Mouse (Mus musculus) v-Abl transformed pro-B cells (cell line): ENCODE results near the gene Extl1.
"Not testable (repeated sequence)": the region's sequence is repeated elsewhere in the genome, so short reads cannot be mapped to it uniquely, and the experiment has no call there.

Source experiments
- in situ Hi-C, 2 experiments: fragments of 400-800 bp; cut with MboI; formaldehyde crosslinking; loops; one replicate each; pipeline ENCODE4 v1.15.1; 2025; ENCODE audit not compliant: unreplicated experiment in 2 of 2

The Extl1 gene

DNA sequence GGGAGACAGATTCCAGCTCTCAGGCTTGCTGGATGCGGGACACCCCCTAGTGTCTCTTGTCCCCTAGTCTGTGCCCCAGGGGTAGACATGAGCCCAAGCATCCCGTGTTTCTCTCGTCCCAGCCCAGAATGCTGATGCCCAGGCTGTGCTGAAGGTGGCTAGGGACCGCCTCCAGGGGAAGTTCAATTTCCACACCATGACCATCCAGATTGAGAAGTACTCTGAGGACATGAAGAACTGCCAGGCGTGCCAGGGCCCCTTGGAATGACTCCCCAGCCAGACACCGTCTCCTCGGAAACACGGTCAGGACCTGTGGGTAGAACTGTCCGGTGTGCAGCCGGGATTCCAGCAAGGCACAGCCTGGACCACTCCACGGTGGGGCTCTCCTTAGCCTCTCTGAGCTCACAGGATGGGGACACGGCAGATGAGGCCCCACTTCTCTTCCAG, 31.4 kb downstream of the Extl1 start:
- in situ Hi-C loops, result no loop called here

DNA sequence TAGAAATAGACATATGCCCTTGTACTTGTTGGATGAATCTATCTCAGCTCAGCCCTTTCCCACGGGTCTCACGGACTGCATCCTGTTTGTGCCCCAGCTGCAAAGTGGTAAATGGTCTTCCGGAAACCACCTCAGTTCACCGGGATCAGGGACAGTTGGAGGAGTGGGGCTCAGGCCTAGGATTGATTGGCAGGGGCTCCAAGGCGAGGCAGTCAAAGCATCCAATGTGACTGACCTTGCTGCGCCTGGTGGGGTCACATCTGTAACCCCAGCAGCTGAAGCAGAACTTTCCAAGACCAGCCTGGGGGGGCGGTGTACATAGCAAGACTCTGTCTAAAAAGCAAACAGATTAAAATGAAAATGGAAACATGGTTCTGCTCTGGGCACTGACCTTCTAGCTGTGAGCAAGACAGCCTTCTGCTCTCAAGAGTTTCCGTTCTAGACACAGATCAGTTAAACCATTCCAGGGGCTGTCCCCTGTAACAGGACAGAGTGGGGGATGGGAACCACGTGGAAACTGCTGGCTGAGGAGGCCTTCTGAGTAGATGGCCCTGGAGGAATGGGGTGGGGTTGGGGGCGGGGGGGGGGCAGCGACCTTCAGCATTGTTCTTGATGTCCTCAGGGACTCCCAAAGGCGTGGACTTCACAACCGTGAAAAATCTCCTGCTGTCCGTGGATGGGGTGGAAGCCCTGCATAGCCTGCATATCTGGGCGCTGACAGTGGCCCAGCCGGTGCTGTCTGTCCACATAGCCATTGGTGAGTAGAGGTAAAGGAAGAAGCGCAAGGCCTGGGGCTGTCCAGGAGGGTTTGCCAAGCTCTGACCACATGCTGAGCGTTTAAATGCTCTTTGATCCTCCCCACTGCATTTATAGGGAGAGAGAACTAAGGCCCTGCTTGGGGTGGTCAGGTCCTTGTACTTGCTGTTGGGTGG, 32.1 kb downstream of the Extl1 start:
- in situ Hi-C loops, result no loop called here

DNA sequence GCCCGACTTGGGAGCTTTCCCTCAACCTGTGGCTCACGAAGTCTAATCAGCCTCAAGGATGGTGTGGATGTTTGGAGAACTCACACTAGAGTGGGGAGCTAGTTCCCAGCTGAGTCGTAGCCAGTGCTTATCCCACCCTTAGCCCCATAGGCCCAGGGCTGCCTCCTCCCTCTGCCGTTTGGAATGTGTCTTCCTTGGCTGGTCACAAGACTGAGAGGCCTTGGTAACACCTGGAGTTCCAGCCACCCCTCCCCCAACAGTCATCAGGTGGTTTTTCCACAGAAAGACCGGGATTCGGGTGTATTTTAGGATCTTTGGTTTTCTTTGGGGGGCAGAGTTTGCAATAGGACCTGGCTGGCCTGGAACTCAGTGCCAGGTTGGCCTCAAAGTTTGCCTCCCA, 33.0 kb downstream of the Extl1 start:
- in situ Hi-C loops, result no loop called here

DNA sequence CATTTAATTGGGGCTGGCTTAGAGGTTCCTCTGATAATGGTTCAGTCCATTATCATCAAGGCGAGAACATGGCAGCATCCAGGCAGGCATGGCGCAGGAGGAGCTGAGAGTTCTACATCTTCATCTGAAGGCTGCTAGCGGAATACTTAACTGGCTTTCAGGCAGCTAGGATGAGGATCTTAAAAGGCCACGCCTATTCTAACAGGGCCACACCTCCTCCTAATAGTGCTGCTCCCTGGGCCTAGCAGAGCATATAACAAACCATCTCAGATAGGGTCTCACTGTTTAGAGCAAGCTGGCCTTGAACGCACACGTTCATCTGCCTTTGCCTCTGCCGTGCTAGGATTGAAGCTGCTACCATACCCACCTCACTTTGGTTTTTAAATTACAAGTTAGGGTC, 33.8 kb downstream of the Extl1 start:
- in situ Hi-C loops, result no loop called here

DNA sequence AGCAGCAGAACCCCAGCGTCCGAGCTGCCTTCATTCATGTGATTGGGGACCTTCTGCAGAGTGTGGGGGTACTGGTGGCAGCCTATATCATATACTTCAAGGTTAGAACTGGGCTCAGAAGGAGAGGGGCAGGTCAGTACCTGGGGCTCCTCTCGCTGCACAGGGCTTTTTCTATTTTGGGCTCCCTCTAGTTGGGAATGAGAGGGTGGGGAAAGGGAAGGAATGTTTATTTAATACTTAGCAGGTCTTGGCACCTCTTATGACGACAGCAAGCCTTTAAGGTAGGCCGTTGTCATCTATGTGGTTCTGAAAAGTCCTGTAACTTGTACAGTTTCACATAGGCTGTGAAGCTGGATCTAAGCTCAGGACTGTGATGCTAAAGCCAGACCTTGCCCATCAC, 35.1 kb downstream of the Extl1 start:
- in situ Hi-C loops, result no loop called here

DNA sequence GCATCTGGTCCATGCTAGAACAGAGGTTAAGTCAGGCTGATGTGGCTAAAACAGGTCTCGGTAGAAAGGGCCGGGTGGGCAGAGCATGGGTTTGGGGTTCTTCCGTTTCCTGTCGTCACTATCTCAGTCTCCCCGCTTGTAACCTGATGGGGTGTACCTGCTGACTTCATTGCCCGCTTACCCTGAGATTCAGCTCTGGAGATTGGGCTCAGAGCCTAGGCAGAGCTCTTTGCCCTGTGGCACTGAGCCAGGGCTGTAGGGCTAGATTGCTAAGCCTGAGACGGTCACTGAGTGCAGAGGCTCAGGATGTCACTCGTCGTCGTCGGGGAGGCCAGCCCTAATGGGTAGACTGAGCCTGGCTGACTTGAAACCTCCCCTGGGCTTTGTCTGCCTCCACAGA, 35.6 kb downstream of the Extl1 start:
- in situ Hi-C loops, result no loop called here

DNA sequence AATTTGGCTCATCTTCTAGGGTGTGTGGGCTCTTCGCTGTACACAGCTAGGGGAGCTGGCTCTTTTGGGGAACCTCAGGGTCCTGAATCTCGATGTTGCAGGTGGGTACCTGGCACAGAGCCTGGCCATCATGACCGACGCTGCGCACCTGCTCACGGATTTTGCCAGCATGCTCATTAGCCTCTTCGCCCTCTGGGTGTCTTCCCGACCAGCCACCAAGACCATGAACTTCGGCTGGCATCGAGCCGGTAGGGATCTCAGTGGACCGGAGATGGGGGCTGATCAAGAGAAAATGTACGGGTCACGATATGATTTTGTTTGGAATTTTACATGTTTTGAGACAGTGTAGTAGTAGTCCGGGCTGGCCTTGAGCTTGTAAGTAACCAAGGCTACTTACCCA, 37.8 kb downstream of the Extl1 start:
- in situ Hi-C loops, result no loop called here

DNA sequence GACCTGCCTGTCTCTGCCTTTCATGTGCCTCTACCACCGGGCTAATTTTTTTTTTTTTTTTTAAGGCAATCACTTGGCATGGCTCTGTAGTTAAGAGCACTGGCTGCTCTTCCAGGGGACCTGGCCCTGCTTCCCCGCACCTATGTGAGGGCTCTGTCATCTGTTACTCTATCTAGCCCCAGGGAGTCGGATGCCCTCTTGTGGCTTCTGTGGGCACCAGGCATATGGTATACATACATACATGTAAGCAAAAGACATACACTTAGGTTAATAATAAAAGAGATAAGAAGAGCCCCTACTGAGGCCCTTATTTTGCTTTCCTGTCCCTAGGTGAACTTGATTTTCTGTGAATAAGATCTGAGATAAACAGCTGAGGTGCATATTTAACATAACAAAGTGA, 39.0 kb downstream of the Extl1 start:
- in situ Hi-C loops, result no loop called here

DNA sequence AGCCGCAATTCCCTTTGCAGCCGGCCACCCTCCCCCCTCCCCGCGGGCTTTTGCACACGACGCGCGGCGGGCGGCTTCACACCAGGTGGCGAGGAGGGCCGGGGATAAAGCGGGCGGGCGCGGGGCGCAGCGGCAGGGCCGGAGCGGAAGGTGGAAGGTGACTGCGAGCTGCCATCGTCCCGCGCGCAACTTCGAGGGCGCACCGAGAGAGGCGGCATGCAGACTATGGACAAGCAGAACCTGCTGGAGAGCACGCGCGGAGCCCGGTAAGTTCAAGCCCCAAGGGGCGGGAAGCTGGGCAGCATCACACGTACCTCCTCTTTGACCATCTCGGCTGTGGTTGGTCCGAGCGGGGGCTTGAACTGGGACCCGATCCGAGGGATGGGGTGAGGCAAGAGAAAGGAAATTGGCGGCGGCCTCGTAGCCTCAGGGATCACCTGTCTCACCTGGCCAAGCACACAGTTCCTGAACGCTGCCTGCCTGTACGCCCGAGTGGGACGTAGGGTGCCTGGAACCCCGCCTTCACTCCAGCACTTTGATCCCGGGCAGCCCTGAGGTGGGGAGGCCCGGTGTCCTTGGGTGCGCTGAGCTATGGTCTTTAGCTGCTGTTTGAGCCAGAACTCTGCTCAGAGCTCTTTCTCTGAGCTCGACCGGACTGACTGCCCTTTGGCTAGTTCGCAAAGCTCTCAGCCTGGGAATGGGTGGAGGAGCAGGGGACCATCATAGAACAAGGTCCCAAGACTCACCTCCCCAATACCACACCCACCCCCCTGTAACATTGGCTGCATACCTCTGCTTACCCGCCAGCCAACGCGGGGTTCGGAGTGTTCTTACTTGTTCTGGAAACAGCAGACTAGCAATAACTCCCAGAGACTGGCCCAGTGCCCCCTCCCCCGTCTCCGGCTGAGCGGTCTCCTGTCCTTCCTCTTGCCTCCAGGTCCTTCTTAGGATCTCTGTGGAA, 40.3 kb downstream of the Extl1 start, which contains the start of gene Slc30a2:
TSS of gene Slc30a2 (plus strand) at position 111 of the 961 bp plus-strand sequence.
- in situ Hi-C loops, result no loop called here

DNA sequence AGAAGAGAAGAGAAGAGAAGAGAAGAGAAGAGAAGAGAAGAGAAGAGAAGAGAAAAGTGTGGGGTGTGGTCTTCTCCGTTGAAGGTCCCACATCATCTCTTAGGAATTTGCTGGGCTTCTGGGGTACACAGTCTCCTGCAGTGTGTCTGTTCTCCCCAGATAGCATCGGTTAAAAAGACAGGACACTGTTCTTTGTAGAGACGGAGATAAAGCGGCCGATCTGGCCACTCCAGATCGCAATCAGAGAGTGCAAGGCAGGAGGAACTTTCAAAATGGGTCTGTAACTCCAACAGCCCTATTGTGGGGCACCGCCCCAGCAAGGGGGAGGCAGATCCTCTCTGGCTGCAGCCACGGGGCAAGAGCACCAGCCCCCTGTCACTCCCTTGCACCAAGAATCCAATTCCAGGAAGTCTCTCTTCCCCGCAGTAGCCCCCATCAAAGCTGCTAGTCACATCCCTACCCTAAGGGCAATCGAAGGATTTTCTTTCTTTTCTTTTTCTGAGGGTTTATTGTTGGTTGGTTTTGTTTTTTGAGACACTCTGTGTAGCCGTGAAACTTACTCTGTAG, 41.4 kb downstream of the Extl1 start:
- in situ Hi-C loops, result no loop called here

DNA sequence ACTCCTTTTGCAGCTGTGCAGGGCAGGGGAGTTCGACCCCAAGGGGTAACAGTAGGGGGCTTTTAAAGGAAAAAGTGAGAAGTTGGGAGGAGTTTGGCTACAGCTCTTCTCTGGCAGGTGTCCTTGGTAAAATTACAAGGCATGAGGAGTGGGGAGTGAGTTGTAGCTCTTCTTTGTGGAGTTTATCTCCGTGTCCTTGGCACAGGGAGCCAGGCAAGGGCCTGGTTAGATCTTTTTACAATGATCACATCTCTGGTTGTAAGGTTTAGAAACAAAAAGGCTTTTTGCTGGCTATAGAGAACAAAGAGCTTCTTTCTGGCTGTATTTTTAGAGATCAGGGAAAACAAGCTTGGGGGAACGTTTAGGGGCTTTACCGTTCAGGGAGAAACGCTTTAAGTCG, 42.4 kb downstream of the Extl1 start:
- in situ Hi-C loops, result not testable (repeated sequence)

DNA sequence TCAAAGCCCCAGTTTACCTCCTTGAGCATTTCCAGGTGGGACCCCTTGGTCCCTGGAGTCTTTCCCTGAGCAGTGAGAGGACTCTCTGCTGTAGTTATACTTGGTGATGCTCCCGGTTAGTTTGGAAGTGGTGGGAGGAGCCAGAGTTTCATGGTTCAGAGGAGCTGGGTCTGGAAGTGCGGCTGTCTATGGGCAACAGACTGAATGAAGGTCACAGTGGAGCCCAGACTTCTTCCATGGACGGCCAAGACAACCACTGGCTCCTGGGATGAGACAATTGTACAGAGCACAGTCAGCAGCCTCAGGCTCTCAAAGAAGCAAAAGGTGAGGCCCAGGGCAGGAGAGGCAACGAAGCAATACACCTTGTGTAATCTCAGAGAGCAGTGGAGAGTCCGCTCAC, 53.4 kb downstream of the Extl1 start:
- in situ Hi-C loops, result no loop called here

DNA sequence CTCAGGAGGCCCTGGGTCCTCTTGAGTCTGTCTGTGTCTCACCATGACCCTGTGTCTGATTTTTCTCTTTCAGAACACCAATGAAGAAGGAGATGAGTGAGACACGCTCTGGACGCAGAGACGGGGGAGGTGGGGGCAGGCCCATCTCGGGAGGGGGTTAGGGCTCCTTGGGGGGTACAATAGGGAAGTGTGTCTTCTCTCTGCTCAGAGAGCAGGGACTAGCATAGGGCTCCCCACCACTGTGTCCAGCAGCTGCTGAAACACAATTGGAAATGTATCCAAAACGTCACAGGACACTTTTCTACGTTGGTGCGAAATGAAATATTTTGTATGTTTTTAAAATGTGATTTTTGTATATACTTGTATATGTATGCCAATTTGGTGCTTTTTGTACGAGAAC, 54.8 kb downstream of the Extl1 start:
- in situ Hi-C loops, result no loop called here

DNA sequence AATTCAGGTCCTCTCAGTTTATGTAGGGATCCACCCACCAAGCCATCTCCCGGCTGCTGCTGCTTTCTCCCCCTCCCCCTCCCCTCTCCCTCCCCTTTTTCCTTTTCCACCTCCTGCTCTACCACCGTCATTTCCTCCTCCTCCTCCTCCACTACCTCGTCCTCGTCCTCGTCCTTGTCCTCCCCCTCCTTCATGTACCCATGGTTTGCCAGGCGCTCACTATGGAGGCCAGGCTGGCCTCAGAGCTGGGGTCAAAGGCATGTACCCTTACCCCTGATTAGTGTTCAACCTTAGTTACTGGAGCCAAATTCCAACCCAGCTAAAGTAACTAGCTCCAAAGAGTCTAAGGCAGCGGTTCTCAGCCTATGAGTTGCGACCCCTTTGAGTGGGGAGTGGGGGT, 55.5 kb downstream of the Extl1 start:
- in situ Hi-C loops, result no loop called here

DNA sequence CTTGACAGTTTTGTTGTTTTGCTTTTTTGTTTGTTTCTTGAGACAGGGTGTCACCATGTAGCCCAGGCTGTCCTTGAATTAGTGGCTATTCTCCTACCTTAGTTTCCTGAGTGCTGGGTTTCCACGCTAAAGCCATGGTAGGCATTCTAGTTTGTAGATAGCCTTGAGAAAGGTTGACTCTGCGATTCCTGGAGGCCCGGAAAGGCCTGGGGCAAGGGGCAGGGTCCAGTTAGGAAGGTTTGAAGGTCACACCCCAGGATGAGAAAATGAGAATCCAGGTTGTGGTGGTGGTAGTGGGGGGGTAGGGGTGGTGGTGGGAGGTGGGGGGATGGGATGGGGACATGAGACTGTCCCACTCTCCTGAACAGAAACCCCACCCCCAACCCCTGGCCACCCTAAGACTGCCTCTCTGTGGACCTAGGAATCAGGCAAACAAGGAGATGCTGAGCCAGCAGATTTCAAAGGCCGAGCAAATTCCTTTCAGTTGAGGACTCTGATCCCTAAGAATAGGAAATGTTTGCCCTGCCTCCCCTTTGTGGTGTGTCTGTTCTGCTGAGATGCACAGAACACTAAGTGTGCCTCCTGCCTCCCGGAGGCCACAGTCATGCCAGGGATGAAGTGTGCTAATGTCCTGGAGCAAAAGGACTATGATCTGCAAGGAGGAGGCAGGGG, 56.7 kb downstream of the Extl1 start:
- in situ Hi-C loops, result no loop called here

DNA sequence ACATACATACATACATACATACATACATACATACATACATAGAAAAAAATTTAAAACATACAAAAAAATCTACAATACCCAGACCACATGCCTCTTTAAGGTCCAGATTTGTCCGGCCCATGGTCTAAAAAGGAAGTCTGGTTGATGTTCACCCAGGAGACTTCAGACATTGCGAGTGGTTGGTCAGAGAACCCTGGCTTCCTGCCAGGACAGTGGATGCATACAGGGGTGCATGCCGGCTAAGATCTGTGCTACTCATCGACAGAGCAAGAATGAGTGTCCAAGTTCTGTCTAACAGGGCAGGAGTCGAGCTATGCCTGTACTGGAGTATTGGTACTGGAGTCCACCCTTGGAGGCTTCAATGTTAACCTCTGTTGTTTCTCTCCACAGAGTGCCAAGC, 59.0 kb downstream of the Extl1 start:
- in situ Hi-C loops, result no loop called here

DNA sequence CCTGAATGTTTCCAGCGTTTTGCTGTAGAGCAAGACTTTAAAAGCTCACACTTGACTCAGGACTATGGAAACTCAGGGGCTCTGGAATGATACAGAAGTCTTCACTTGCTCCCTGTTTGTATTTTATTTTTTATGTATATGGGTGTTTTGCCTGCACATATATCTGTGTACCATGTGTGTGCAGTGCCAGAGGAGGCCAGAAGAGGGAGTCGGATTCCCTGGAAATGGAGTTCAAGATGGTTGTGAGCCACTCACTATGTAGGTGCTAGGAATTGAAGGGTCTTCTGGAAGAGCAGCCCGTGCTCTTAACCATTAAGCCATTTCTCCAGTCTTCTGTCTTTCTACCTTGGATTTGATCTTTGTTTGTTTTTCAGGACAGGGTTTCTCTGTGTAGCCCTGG, 62.1 kb downstream of the Extl1 start:
- in situ Hi-C loops, result no loop called here

DNA sequence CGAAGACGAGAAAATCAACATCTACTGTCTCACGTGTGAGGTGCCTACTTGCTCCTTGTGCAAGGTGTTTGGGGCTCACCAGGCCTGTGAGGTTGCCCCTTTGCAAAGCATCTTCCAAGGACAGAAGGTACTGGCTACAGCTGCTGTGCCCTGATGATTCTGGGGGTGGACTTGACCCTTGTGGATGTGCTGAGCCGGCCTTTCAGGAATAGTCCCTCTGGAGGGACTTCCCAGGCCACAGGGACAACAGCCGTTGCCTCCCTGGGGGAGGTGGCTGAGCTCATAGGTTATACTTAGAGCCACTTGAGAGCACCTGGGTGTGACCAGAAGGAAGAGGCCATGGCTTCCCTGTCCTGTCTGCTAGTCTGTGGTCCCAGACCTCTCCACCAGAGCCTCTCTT, 64.0 kb downstream of the Extl1 start:
- in situ Hi-C loops, result no loop called here

DNA sequence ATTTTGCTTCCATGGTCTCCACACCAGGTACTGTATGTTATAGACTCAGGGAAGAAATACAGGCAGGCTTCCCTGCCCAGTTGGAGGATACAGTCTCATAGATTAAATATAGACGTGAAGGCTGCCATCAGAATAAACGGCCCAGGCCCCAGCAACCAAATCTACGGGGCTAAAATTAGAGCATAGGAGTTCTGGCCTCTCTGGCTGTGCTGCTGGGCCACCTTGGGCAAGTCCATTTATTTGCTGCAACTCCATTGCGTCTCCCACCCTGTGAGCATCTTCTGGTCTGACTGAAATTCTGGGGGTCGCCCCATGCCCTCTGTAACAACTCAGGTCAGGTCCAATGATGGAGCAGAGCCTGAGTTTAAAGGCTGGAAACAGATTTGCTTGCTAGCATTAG, 64.6 kb downstream of the Extl1 start:
- in situ Hi-C loops, result no loop called here

DNA sequence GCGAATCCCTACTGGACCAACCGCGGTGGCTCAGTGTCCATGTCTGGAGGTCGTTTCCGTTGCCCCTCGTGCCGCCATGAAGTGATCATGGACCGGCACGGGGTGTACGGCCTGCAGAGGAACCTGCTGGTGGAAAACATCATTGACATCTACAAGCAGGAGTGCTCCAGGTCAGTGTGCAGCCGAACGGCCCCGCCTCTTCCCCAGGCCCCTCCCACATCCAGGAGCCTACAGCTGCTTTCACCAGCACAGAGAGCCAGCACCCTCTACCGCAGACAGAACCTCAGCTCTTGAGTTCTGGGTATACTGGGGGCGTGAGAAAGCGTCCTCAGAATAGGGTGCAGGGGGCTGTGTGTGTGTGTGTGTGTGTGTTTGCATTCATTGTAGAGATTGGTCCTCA, 67.3 kb downstream of the Extl1 start:
- in situ Hi-C loops, result no loop called here

DNA sequence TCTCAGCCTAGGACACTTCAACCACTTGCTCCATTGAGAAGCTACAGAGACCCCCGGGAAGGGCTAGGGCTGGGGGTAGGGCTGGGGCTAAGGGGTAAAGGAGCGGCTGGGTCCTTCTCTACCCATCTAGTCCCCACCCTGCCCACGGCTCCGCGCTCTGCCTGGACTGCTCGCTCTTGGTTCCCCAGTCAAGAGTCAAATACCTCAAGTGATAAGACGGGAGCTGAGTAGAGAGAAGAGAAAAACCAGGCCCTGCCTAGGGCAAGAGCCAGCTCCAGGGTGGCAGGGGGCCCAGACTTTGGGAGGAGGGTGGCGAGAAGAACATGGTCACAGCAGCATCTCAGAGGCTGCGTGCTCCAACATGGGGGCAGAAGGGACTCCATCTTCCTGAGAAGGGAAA, 68.2 kb downstream of the Extl1 start:
- in situ Hi-C loops, result no loop called here
